Mouse (Mus musculus) duodenum, adult 2 months (tissue): ENCODE measurements around the gene Spock3. TPM values are rescaled to one million over a fixed set of nuclear protein-coding genes. Genes with fewer than 3 reads are reported as not detected.

Source experiments
- polyA plus RNA-seq: library from polyadenylated mRNA; depleted of rRNA; stranded (reverse); fragments of >200 nt; gene quantifications from 2 replicates; pipeline ENCODE4 v1.2.3, GENCODE M21; 2012; ENCODE audit warnings: low replicate concordance; rRNA removed

Spock3 gene
- 0.08 and 0.09 TPM in 2 replicates for polyA plus RNA-seq

GRCm38 (mm10) chr8:62950709-62951108 is at the start of gene Spock3:
TSS of gene Spock3 (plus strand) at chr8:62951009.

